Mouse (Mus musculus) heart, postnatal 0 days (tissue): ENCODE measurements at regions not wholly inside any gene's neighbourhood (a gene's known extent, or its start where the extent isn't known, plus 50 kb on each side); places are given as distances from the start of the nearest gene placed in this dataset.

Source experiments
- CTCF ChIP-seq: IDR thresholded peaks from 2 replicates; pipeline ENCODE4 v1.5.1; 2016; ENCODE audit warnings: antibody characterized with exemption, control low read depth, low read depth
- EP300 ChIP-seq: IDR thresholded peaks from 2 replicates; pipeline ENCODE4 v1.6.1; 2016; ENCODE audit warnings: antibody characterized with exemption, low read depth

DNA sequence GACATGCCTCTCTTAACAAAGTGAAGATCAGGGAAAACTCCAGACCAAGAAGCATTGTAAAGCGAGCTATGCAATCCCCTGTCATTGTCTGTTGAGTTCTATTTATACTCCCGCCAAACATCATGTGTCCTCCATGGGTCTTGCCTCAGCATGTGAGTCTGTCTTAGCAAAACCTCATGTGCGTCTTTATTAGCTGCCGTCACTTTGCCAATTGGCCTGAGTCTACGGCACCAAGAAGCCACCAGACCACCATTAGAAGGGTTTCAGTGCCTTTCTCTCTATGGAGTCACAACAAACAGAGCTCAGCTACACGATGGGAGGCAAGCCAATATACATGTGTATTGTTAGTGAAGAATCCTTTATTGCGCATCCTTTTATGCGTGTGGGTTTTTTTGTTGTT lies 658.6 kb upstream of the Kdm8 start:
- TF ChIP-seq EP300 (no peak), CTCF (no peak)
